Mouse (Mus musculus): ENCODE results near the gene Frmd6. TPM values are rescaled to one million over a fixed set of nuclear protein-coding genes. Genes with fewer than 3 reads are reported as not detected.

The Frmd6 gene
- polyA plus RNA-seq, 1 experiment from 2014 or later = 3.1 TPM

DNA sequence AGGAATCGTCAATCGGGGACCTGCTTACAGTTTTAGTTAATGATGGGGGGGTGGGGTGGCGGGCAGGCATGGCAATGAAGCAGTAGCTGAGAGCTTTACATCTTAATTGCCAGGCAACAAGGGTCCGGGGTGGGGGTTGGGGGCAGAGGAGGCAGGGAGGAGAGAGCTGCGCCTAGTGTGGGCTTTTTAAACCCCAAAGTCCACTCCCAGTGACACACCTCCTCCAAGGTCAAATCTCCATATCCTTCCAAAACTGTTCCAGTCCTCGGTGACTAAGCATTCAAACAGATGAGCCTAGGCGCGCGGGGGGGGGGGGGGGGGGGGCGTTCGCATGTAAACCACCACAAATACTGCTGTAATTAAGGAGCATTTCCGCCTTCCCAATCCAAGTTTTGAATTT is 111.8 kb downstream of the Frmd6 start:
- peak overlapping the region; percentile 84 for H3K27ac ChIP-seq (replicated peaks)
- peak overlapping the region; percentile 94 for H3K4me3 ChIP-seq (replicated peaks)
- 0 out of 2 replicates have a peak, but pooled peaks cover 3% of the 10 kb centered on the region for H3K27me3 ChIP-seq
- H3K36me3 ChIP-seq (replicated peaks) = peaks cover 4% of the 10 kb centered on the region
- peak; percentile 38; the same call in 1 of the 2 replicates for ATAC-seq (ENCODE audit: insufficient read depth)
- H3K9me3 ChIP-seq (replicated peaks) = no peaks in the 10 kb centered on the region
- WGBS (ENCODE audit: insufficient replicate concordance) = 36% methylated on average over 9 of the region's 12 CpGs
- H3K4me2 ChIP-seq = peak overlapping the region; percentile 83
- H3K9ac ChIP-seq = peak overlapping the region; percentile 88
- peaks cover 18% of the 10 kb centered on the region for H3K4me1 ChIP-seq (replicated peaks)

DNA sequence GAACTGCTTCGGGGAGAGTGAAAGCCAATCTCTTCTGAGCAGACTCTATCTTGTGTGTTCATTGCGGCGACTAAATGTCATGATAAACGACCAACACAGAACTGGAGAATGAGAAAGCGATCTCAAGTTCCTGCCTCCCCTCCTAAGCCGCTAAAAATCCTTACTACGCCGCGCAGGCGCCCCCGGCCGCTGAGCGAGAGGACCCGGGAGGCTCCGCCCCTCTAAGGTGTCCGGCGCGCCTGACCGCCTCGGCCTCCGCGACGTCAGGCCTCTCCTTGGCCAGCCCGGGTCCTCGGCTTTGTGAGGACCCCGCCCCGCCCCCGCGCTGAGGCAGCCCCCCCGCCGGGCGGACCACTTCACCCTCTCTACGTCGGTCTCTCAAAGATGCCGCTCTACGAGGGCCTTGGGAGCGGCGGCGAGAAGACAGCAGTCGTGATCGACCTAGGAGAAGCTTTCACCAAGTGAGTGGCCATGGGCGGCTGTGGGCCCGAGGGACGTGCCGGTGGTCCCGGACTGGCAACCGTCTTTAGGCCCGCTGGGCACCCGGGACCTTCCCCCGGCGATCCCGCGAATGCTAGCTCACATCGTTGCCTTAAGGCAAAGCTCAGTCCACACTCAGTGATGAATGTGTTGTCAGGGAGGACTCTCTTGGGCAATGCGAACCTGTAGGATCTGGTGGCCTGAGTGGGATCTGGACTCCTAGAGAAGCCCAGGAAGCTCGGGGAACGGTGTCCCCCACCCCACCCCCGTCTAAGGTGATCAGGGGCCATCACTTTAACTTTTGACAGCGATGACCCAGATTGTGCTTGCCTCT is 112.5 kb downstream of the Frmd6 start, which contains the start of gene Actr10:
TSS of gene Actr10 (plus strand) at position 287 of the 814 bp plus-strand sequence.
- Histone ChIP-seq H3K9ac (peak within 1 kb of the TSS; percentile 88), H3K36me3 (replicated peaks) (peaks cover 10% of the 10 kb centered on the region), H3K4me3 (replicated peaks) (peak within 1 kb of the TSS; percentile 94), H3K9me3 (replicated peaks) (no peaks in the 10 kb centered on the region), H3K4me1 (replicated peaks) (peaks cover 18% of the 10 kb centered on the region), H3K4me2 (peak within 1 kb of the TSS; percentile 83), H3K27me3 (0 out of 2 replicates have a peak, but pooled peaks cover 3% of the 10 kb centered on the region), H3K27ac (replicated peaks) (peak within 1 kb of the TSS; percentile 84)
- peak; percentile 94 for ATAC-seq (ENCODE audit: insufficient read depth)
- under 1% methylated on average over 59 of the region's 59 CpGs for WGBS (ENCODE audit: insufficient replicate concordance)

DNA sequence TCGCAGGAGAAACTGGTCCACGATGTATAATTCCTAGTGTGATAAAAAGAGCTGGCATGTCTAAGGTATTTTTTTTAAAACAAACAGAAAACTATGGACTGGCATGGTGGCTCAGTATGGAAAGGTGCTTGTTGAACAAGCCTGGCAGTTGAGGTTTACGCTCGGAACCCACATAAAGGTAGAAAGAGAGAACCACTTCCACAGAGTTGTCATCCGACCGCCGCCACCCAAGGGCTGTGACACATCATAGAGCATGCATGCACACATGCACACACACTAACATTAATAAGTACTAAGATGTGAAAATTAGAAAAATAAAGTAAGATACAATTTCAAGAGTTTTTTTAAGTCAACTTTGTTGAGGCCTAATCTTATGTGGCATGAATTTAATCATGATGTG is 115.5 kb downstream of the Frmd6 start:
- H3K4me1 ChIP-seq (replicated peaks) = peaks cover 18% of the 10 kb centered on the region
- no peak overlapping the region for H3K4me2 ChIP-seq
- no peaks in the 10 kb centered on the region for H3K27me3 ChIP-seq
- H3K9me3 ChIP-seq (replicated peaks) = no peaks in the 10 kb centered on the region
- 94% methylated on average over 7 of the region's 7 CpGs for WGBS (ENCODE audit: insufficient replicate concordance)
- H3K4me3 ChIP-seq (replicated peaks) = no peak overlapping the region
- H3K9ac ChIP-seq = no peak overlapping the region
- peaks cover 31% of the 10 kb centered on the region for H3K36me3 ChIP-seq (replicated peaks)
- H3K27ac ChIP-seq (replicated peaks) = no peak overlapping the region
- ATAC-seq (ENCODE audit: insufficient read depth) = no peak

DNA sequence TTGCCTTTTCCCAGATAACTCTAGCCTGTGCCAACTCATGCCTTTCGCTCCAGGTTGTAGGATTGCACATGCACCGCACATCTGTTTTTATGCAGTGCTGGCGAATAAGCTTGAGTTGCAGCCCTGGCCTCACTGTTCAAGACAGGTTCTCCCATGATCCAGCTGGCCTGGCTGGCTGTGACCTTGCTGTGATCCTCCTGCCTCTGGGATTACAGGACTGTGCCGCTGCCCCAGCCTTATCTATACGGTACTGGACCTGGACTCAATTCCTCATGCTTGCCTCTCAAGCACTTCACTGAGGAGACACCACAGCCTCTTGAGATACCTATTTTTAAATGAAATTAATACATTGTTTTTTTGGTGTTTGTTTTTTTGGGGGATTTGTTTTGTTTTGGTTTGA is 118.9 kb downstream of the Frmd6 start:
- H3K4me2 ChIP-seq = no peak overlapping the region
- H3K27me3 ChIP-seq = no peaks in the 10 kb centered on the region
- peaks cover 5% of the 10 kb centered on the region; the same call in 1 of the 2 replicates for H3K4me1 ChIP-seq (replicated peaks)
- H3K4me3 ChIP-seq (replicated peaks) = no peak overlapping the region
- no peak overlapping the region for H3K9ac ChIP-seq
- no peak for ATAC-seq (ENCODE audit: insufficient read depth)
- WGBS (ENCODE audit: insufficient replicate concordance) = 84% methylated on average over 5 of the region's 5 CpGs
- no peak overlapping the region for H3K27ac ChIP-seq (replicated peaks)
- peaks cover 49% of the 10 kb centered on the region for H3K36me3 ChIP-seq (replicated peaks)
- H3K9me3 ChIP-seq (replicated peaks) = no peaks in the 10 kb centered on the region

DNA sequence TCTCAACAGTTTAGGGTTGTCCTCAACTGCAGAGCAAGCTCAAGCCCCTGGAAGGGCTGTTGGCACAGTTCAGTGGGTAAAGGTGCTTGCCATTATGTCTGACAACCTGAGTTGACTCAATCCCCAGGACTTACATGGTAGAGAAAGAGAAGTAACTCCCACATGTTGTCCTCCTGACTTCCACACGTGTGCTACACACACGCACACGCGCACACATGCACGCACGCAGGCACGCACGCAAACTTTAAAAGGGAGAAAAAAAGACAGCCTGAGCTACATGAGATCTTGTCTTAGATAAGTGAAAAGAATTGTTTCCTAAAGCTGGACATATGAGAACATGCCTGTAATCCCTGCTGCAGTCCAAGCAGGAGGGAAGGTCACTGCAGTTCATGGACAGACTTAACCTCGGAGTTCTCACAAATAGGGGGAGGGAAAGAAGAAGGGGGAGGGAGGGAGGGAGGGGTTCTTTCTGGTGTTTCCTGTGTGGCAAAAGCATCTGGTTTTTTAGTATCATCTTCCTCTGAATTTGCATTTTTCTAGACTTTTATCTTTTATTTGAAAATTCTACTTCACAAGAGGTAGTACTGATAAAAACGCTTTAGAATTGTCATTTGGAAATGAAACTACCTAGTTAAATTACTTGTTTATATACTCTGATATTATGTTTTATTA is 121.4 kb downstream of the Frmd6 start:
- H3K27ac ChIP-seq (replicated peaks) = no peak overlapping the region
- no peak overlapping the region for H3K4me2 ChIP-seq
- H3K4me1 ChIP-seq (replicated peaks) = no peaks in the 10 kb centered on the region
- H3K9me3 ChIP-seq (replicated peaks) = no peaks in the 10 kb centered on the region
- no peak overlapping the region for H3K9ac ChIP-seq
- peaks cover 61% of the 10 kb centered on the region for H3K36me3 ChIP-seq (replicated peaks)
- no peak overlapping the region for H3K4me3 ChIP-seq (replicated peaks)
- H3K27me3 ChIP-seq = no peaks in the 10 kb centered on the region
- WGBS (ENCODE audit: insufficient replicate concordance) = 85% methylated on average over 10 of the region's 10 CpGs
- no peak for ATAC-seq (ENCODE audit: insufficient read depth)

Other genes with a start within 250 kb of the Frmd6 start
- 94.4 and 105 TPM in 2 replicates for gene Actr10, start 112.3 kb downstream of the Frmd6 start, polyA plus RNA-seq (2015; fragmentation: Nextera tagmentation; extraction: Ambion mirVana)
- gene Psma3, start 149.1 kb downstream of the Frmd6 start, polyA plus RNA-seq (2015; fragmentation: Nextera tagmentation; extraction: Ambion mirVana) = 343 TPM in 2 replicates
- 20.7 and 20.8 TPM in 2 replicates for gene Arid4a, start 190.5 kb downstream of the Frmd6 start, polyA plus RNA-seq (2015; fragmentation: Nextera tagmentation; extraction: Ambion mirVana)